Mouse (Mus musculus): ENCODE results near the gene Rubcn. TPM values are rescaled to one million over a fixed set of nuclear protein-coding genes. Genes with fewer than 3 reads are reported as not detected.

Gene Rubcn
- total and polyA plus RNA-seq, 3 experiments, result 27.7 to 40.4 (median 28.0) TPM

GRCm38 (mm10) chr16:32812888-32813361, 64.6 kb downstream of the Rubcn start (continued):
- TF ChIP-seq ETS1 (conservative IDR thresholded peaks at IDR 0.05; ENCODE audit: low read depth, low read length) (no peak; the same call in 1 of the 2 replicates), MAZ (IDR thresholded peaks at IDR 0.05; ENCODE audit: low read depth, low read length) (peak; percentile 92), ZNF384 (IDR thresholded peaks at IDR 0.05; ENCODE audit: low read depth, low read length) (peak; percentile 88), POLR2AphosphoS2 (IDR thresholded peaks at IDR 0.05; ENCODE audit: low read depth, low read length) (no peak), USF1 (IDR thresholded peaks at IDR 0.05; ENCODE audit: low read depth, low read length) (no peak), RAD21 (IDR thresholded peaks at IDR 0.05; ENCODE audit: low read depth, low read length) (peak; percentile 100), USF2 (conservative IDR thresholded peaks at IDR 0.05; ENCODE audit: low read depth, low read length) (no peak), MAX (IDR thresholded peaks at IDR 0.05; ENCODE audit: low read length) (no peak), MXI1 (IDR thresholded peaks at IDR 0.05; ENCODE audit: low read depth, low read length) (peak; percentile 52; the same call in 1 of the 2 replicates), SIN3A (IDR thresholded peaks at IDR 0.05; ENCODE audit: low read length) (peak; percentile 64), ZC3H11A (IDR thresholded peaks at IDR 0.05; ENCODE audit: low read depth, low read length) (peak; percentile 93), GABPA (IDR thresholded peaks at IDR 0.05; ENCODE audit: insufficient replicate concordance, low read depth, low read length) (no peak), NELFE (IDR thresholded peaks at IDR 0.05; ENCODE audit: low read depth, low read length) (peak; percentile 64; the same call in 1 of the 2 replicates), ELF1 (IDR thresholded peaks at IDR 0.05; ENCODE audit: low read depth, low read length) (0 out of 2 replicates have a peak, but pooled peaks have one; percentile 32), MAFK (IDR thresholded peaks at IDR 0.05; ENCODE audit: insufficient replicate concordance, low read length) (no peak), CHD1 (IDR thresholded peaks at IDR 0.05; ENCODE audit: low read depth, low read length) (no peak), PAX5 (IDR thresholded peaks at IDR 0.05; ENCODE audit: low read length) (no peak), TCF12 (IDR thresholded peaks at IDR 0.05; ENCODE audit: low read depth, low read length) (no peak), NRF1 (IDR thresholded peaks at IDR 0.05; ENCODE audit: low read depth, low read length) (0 out of 2 replicates have a peak, but pooled peaks have one; percentile 38), CHD2 (IDR thresholded peaks at IDR 0.05; ENCODE audit: low read length) (no peak; the same call in 1 of the 2 replicates), KAT2A (IDR thresholded peaks at IDR 0.05; ENCODE audit: insufficient replicate concordance, low read length) (no peak)

GRCm38 (mm10) chr16:32810321-32810720, 67.2 kb downstream of the Rubcn start, which contains the start of gene Smbd1:
Gene Smbd1, minus strand, starts transcription at chr16:32810477.
- no peak within 1 kb of the TSS for H3K4me2 ChIP-seq (ENCODE audit: insufficient read depth, low read depth, poor library complexity, severe bottlenecking)
- no peak within 1 kb of the TSS for H3K27ac ChIP-seq (ENCODE audit: insufficient read depth, low read depth)
- H3K79me2 ChIP-seq (replicated peaks; ENCODE audit: control insufficient read depth, extremely low read depth, insufficient read depth, poor library complexity, severe bottlenecking), result no peaks in the 10 kb centered on the region
- dilution Hi-C loops (cut with MboI; ENCODE audit: extremely low pct_ligation_motif_present, extremely low pct_unique_long_range_greater_than_20kb, low sequenced_read_pairs), result no loop called here
- H3K4me3 ChIP-seq (replicated peaks in 1 of 3; ENCODE audit: low read depth in 2 of 3, low read length in 2 of 3, poor library complexity in 1 of 3), result no peak within 1 kb of the TSS
- H3K9ac ChIP-seq (ENCODE audit: insufficient read depth, low read depth), result no peak within 1 kb of the TSS
- no peaks in the 10 kb centered on the region for H3K9me3 ChIP-seq (replicated peaks; ENCODE audit: low read length)
- H3K4me1 ChIP-seq (ENCODE audit: control insufficient read depth in 1 of 2, insufficient read depth in 2 of 2), result peaks cover 6 to 12% of the 10 kb centered on the region in 2 experiments
- no peak for DNase-seq (ENCODE audit: extremely low read depth)
- H3K36me3 ChIP-seq (replicated peaks in 1 of 2; ENCODE audit: control insufficient read depth in 1 of 2, insufficient read depth in 1 of 2, low read length in 1 of 2), result no peaks in the 10 kb centered on the region
- TF ChIP-seq E2F4 (IDR thresholded peaks at IDR 0.05; ENCODE audit: insufficient replicate concordance, low read depth, low read length), result no peak
- TF ChIP-seq USF2 (conservative IDR thresholded peaks at IDR 0.05; ENCODE audit: low read depth, low read length), result no peak
- TF ChIP-seq POLR2AphosphoS2 (IDR thresholded peaks at IDR 0.05; ENCODE audit: low read depth, low read length), result no peak
- TF ChIP-seq JUND (conservative IDR thresholded peaks at IDR 0.05; ENCODE audit: low read depth, low read length), result no peak
- TF ChIP-seq PAX5 (IDR thresholded peaks at IDR 0.05; ENCODE audit: low read length), result no peak
- TF ChIP-seq KAT2A (IDR thresholded peaks at IDR 0.05; ENCODE audit: insufficient replicate concordance, low read length), result no peak
- no peak for TF ChIP-seq CHD2 (IDR thresholded peaks at IDR 0.05; ENCODE audit: low read length)
- no peak for TF ChIP-seq NELFE (IDR thresholded peaks at IDR 0.05; ENCODE audit: low read depth, low read length)
- H3K27me3 ChIP-seq (replicated peaks), result no peaks in the 10 kb centered on the region
- in situ Hi-C loops (cut with MboI; ENCODE audit: low pct_ligation_motif_present, low pct_unique_long_range_greater_than_20kb, low sequenced_read_pairs), result loop anchor here (5.0 to 10.0 kb wide), 3 partner anchors 116 to 344 kb away; no protein-coding TSS in a partner anchor
